Mouse (Mus musculus): ENCODE data around the gene Psmb11. TPM values are rescaled to one million over a fixed set of nuclear protein-coding genes. Genes with fewer than 3 reads are reported as not detected.

The Psmb11 gene
- polyA plus RNA-seq (2014; fragmentation: Nextera tagmentation; extraction: Ambion mirVana) = not detected in 2 replicates

GRCm38 (mm10) chr14:54621133-54621532 lies at the start of gene Psmb11:
Gene Psmb11, plus strand, starts transcription at chr14:54621433.
- ATAC-seq (replicated peaks; ENCODE audit: insufficient number of reproducible peaks, low FRiP score, low TSS enrichment) = no peak
- Histone ChIP-seq H3K9ac (ENCODE audit: low read depth, low read length) (no peak within 1 kb of the TSS), H3K4me1 (ENCODE audit: control insufficient read depth, insufficient read depth, low read length) (0 out of 2 replicates have a peak, but pooled peaks cover 5% of the 10 kb centered on the region), H3K4me2 (no peak within 1 kb of the TSS), H3K36me3 (ENCODE audit: control insufficient read depth, insufficient read depth, low read length) (no peaks in the 10 kb centered on the region), H3K4me3 (ENCODE audit: low read depth, low read length) (no peak within 1 kb of the TSS), H3K9me3 (replicated peaks; ENCODE audit: control insufficient read depth, low read length) (no peaks in the 10 kb centered on the region), H3K27ac (ENCODE audit: low read depth, low read length) (no peak within 1 kb of the TSS), H3K27me3 (ENCODE audit: control insufficient read depth, insufficient read depth, low read length) (peaks cover 4% of the 10 kb centered on the region; the same call in 1 of the 2 replicates)
- 71% methylated on average over 1 of the region's 1 CpGs for WGBS (ENCODE audit: insufficient replicate concordance)

DNA sequence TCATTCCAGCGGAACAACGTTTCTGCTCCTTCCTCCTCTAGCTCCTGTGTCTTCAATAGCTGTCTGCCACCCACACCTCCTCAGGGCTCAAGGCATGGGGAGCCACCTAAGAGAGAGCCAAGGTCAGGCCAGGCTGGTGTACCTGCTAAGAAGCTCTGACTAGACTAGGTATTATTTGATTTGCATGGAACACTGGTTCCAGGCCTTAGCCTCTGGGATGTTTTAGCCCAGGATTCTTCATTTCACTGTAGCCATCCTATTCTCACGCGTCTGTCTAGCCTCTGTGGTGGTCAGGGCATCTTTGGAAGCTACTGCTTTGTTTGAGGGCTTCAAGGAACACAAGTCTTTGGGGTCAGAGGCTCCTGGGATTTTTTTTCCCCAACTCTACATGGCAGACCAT lies 49.1 kb upstream of the Psmb11 start:
- peaks cover 48% of the 10 kb centered on the region for H3K4me1 ChIP-seq (ENCODE audit: control insufficient read depth, insufficient read depth, low read length)
- H3K27ac ChIP-seq (ENCODE audit: low read depth, low read length) = peak overlapping the region; percentile 93
- peak overlapping the region; percentile 47 for H3K9ac ChIP-seq (ENCODE audit: low read depth, low read length)
- peak overlapping the region; percentile 81 for H3K4me2 ChIP-seq
- 0 out of 2 replicates have a peak overlapping the region, but pooled peaks have one; percentile 87 for H3K4me3 ChIP-seq (ENCODE audit: low read depth, low read length)
- H3K9me3 ChIP-seq (replicated peaks; ENCODE audit: control insufficient read depth, low read length) = no peaks in the 10 kb centered on the region
- H3K36me3 ChIP-seq (ENCODE audit: control insufficient read depth, insufficient read depth, low read length) = peaks cover 19% of the 10 kb centered on the region
- H3K27me3 ChIP-seq (ENCODE audit: control insufficient read depth, insufficient read depth, low read length) = no peaks in the 10 kb centered on the region
- no peak for ATAC-seq (replicated peaks; ENCODE audit: insufficient number of reproducible peaks, low FRiP score, low TSS enrichment)
- 64% methylated on average over 4 of the region's 4 CpGs for WGBS (ENCODE audit: insufficient replicate concordance)

DNA sequence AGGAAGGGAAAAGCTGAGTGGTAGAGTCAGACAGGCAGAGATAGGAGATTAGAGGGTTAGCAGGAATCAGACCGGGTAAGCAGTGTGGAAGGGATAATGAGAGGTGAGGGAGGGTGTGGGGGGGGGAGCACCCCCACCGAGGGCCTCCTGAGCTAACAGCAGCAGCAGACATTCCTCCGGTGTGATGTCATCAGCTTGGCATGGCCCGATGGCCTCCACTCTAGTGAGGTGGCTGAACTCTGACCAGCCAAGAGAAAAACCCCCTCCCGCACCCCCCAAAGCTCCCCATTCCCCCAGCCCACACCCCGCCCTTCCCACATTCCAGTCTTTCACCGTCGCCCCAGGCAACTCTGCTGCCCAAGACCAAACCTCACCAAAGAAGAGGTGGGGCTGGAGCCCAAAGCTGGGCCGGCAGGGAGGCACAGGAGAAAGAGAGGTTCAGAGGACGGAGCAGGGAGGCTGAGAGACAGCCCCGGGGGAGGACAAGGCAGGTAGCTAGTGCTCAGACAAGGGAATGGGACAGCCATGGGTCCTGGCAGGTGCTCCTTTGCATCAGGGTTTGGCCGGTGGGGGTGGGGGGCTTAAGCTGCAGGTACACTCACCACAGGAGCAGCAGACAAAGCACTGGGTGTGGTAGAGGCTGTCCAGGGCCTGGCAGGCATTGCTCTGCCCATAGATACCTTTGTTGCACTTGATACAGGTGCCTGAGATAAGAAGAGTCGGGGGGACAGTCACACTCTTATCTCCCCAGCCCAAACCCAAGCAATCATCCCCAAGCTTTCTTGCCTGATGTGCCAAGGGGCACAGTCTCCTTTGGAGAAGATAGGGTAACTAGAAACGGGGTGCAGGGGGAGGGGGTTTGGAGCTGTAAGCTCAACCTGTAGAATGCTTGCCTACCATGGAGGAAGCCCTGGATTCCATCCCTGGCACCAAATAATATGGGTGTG lies 48.2 kb upstream of the Psmb11 start:
- Histone ChIP-seq H3K9ac (ENCODE audit: low read depth, low read length) (peak overlapping the region; percentile 95), H3K9me3 (replicated peaks; ENCODE audit: control insufficient read depth, low read length) (no peaks in the 10 kb centered on the region), H3K27ac (ENCODE audit: low read depth, low read length) (peak overlapping the region; percentile 93), H3K4me3 (ENCODE audit: low read depth, low read length) (peak overlapping the region; percentile 87), H3K4me2 (peak overlapping the region; percentile 81), H3K27me3 (ENCODE audit: control insufficient read depth, insufficient read depth, low read length) (no peaks in the 10 kb centered on the region), H3K4me1 (ENCODE audit: control insufficient read depth, insufficient read depth, low read length) (peaks cover 48% of the 10 kb centered on the region), H3K36me3 (ENCODE audit: control insufficient read depth, insufficient read depth, low read length) (peaks cover 18% of the 10 kb centered on the region)
- ATAC-seq (replicated peaks; ENCODE audit: insufficient number of reproducible peaks, low FRiP score, low TSS enrichment) = peak; percentile 29
- WGBS (ENCODE audit: insufficient replicate concordance) = 9% methylated on average over 13 of the region's 14 CpGs

- no peaks in the 10 kb centered on the region for H3K9me3 ChIP-seq (replicated peaks; ENCODE audit: control insufficient read depth, low read length)
- H3K9ac ChIP-seq (ENCODE audit: low read depth, low read length) = peak overlapping the region; percentile 95
- H3K27ac ChIP-seq (ENCODE audit: low read depth, low read length) = peak overlapping the region; percentile 93
- peak overlapping the region; percentile 87 for H3K4me3 ChIP-seq (ENCODE audit: low read depth, low read length)
- no peak for ATAC-seq (replicated peaks; ENCODE audit: insufficient number of reproducible peaks, low FRiP score, low TSS enrichment)
- H3K27me3 ChIP-seq (ENCODE audit: control insufficient read depth, insufficient read depth, low read length) = no peaks in the 10 kb centered on the region
- H3K4me2 ChIP-seq = peak overlapping the region; percentile 81
- H3K36me3 ChIP-seq (ENCODE audit: control insufficient read depth, insufficient read depth, low read length) = peaks cover 10% of the 10 kb centered on the region
- peaks cover 46% of the 10 kb centered on the region for H3K4me1 ChIP-seq (ENCODE audit: control insufficient read depth, insufficient read depth, low read length)
- 20% methylated on average over 4 of the region's 4 CpGs for WGBS (ENCODE audit: insufficient replicate concordance)
Measured at GRCm38 (mm10) chr14:54574253-54574652, 47.0 kb upstream of the Psmb11 start.

DNA sequence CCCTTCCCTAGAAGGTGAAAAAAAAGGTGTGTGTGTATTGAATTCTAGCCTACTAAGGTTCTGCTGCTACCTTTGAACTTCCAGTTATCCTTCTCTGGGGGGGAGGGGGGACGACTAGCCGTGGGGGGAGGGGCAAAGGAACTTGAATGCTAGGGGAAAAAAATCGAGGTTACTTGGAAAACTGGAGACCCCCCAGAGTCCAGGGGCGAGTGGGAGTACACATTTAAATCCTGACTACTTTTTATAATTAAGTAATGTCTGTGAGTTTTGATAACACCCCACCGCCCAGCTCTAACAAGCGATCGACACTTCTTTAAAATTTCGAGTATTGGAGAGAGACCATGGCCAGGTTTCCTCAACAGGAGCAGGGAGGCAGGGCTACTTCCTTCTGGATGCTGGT lies 46.2 kb upstream of the Psmb11 start:
- WGBS (ENCODE audit: insufficient replicate concordance) = 3% methylated on average over 8 of the region's 8 CpGs
- Histone ChIP-seq H3K27me3 (ENCODE audit: control insufficient read depth, insufficient read depth, low read length) (no peaks in the 10 kb centered on the region), H3K4me2 (peak overlapping the region; percentile 81), H3K9me3 (replicated peaks; ENCODE audit: control insufficient read depth, low read length) (no peaks in the 10 kb centered on the region), H3K9ac (ENCODE audit: low read depth, low read length) (peak overlapping the region; percentile 95), H3K4me3 (ENCODE audit: low read depth, low read length) (peak overlapping the region; percentile 87), H3K36me3 (ENCODE audit: control insufficient read depth, insufficient read depth, low read length) (peaks cover 8% of the 10 kb centered on the region), H3K27ac (ENCODE audit: low read depth, low read length) (peak overlapping the region; percentile 93), H3K4me1 (ENCODE audit: control insufficient read depth, insufficient read depth, low read length) (peaks cover 39% of the 10 kb centered on the region)
- no peak for ATAC-seq (replicated peaks; ENCODE audit: insufficient number of reproducible peaks, low FRiP score, low TSS enrichment)

GRCm38 (mm10) chr14:54575631-54576030 lies 45.6 kb upstream of the Psmb11 start:
- Histone ChIP-seq H3K4me1 (ENCODE audit: control insufficient read depth, insufficient read depth, low read length) (peaks cover 35% of the 10 kb centered on the region), H3K27ac (ENCODE audit: low read depth, low read length) (peak overlapping the region; percentile 93), H3K36me3 (ENCODE audit: control insufficient read depth, insufficient read depth, low read length) (peaks cover 6% of the 10 kb centered on the region), H3K4me2 (peak overlapping the region; percentile 81), H3K27me3 (ENCODE audit: control insufficient read depth, insufficient read depth, low read length) (no peaks in the 10 kb centered on the region), H3K9ac (ENCODE audit: low read depth, low read length) (peak overlapping the region; percentile 95), H3K4me3 (ENCODE audit: low read depth, low read length) (peak overlapping the region; percentile 87), H3K9me3 (replicated peaks; ENCODE audit: control insufficient read depth, low read length) (no peaks in the 10 kb centered on the region)
- WGBS (ENCODE audit: insufficient replicate concordance) = under 1% methylated on average over 34 of the region's 39 CpGs
- no peak for ATAC-seq (replicated peaks; ENCODE audit: insufficient number of reproducible peaks, low FRiP score, low TSS enrichment)

- H3K4me1 ChIP-seq (ENCODE audit: control insufficient read depth, insufficient read depth, low read length) = peaks cover 31% of the 10 kb centered on the region
- H3K4me2 ChIP-seq = peak overlapping the region; percentile 81
- H3K36me3 ChIP-seq (ENCODE audit: control insufficient read depth, insufficient read depth, low read length) = peaks cover 1% of the 10 kb centered on the region
- H3K9ac ChIP-seq (ENCODE audit: low read depth, low read length) = peak overlapping the region; percentile 95
- peak overlapping the region; percentile 93 for H3K27ac ChIP-seq (ENCODE audit: low read depth, low read length)
- ATAC-seq (replicated peaks; ENCODE audit: insufficient number of reproducible peaks, low FRiP score, low TSS enrichment) = no peak
- no peaks in the 10 kb centered on the region for H3K27me3 ChIP-seq (ENCODE audit: control insufficient read depth, insufficient read depth, low read length)
- peak overlapping the region; percentile 87 for H3K4me3 ChIP-seq (ENCODE audit: low read depth, low read length)
- WGBS (ENCODE audit: insufficient replicate concordance) = under 1% methylated on average over 84 of the region's 84 CpGs
- H3K9me3 ChIP-seq (replicated peaks; ENCODE audit: control insufficient read depth, low read length) = no peaks in the 10 kb centered on the region
Measured at GRCm38 (mm10) chr14:54576241-54577088, 44.8 kb upstream of the Psmb11 start.
